Mouse (Mus musculus) lung, adult 2 months (tissue): Measurements from ENCODE around the gene Vti1a.

Experiments
- CTCF ChIP-seq: fragments of 200-500 bp; IDR thresholded peaks from 2 replicates; pipeline ENCODE4 v1.5.1; 2011; ENCODE audit warnings: mild to moderate bottlenecking, low read length, control low read depth; ENCODE audit not compliant: insufficient read depth
- POLR2A ChIP-seq: fragments of 200-500 bp; IDR thresholded peaks from 2 replicates; pipeline ENCODE4 v1.6.1; 2011; ENCODE audit warnings: low read depth, mild to moderate bottlenecking, control low read depth, low read length, borderline replicate concordance; ENCODE audit errors: extremely low read depth

GRCm38 (mm10) chr19:55456325-55457091 lies 140.4 kb downstream of the Vti1a start:
- TF ChIP-seq CTCF (no peak), POLR2A (no peak)
